Mouse (Mus musculus) B cell, adult 2 months (primary cell): ENCODE measurements around the gene Hist1h2bf.
A peak's percentile ranks its signal among the peaks of the same experiment; 100 is the strongest.

Experiments
- DNase-seq, 2 experiments: peaks; one replicate each; pipeline ENCODE4 v3.0.0; 2022

Hist1h2bf gene

GRCm38 (mm10) chr13:23586099-23586939, 12.3 kb upstream of the Hist1h2bf start:
- DNase-seq: peak; percentile 36

- DNase-seq: peak; percentile 83
Measured at GRCm38 (mm10) chr13:23585442-23586098, 11.6 kb upstream of the Hist1h2bf start.

GRCm38 (mm10) chr13:23585029-23585441, 11.0 kb upstream of the Hist1h2bf start:
- peak; percentile 84 to 85 for DNase-seq

- peak in 1 of 2 experiments; percentile 31 for DNase-seq
Measured at GRCm38 (mm10) chr13:23584331-23584730, 10.3 kb upstream of the Hist1h2bf start.

GRCm38 (mm10) chr13:23583387-23584068, 9.5 kb upstream of the Hist1h2bf start:
- DNase-seq: no peak

GRCm38 (mm10) chr13:23582219-23583056, 8.4 kb upstream of the Hist1h2bf start:
- no peak for DNase-seq

- peak; percentile 97 for DNase-seq
Measured at GRCm38 (mm10) chr13:23581408-23582218, 7.6 kb upstream of the Hist1h2bf start, which contains the start of gene Hist1h4d. Gene Hist1h4d (plus strand): TSS chr13:23581598.

GRCm38 (mm10) chr13:23577835-23578234, 3.8 kb upstream of the Hist1h2bf start:
- DNase-seq: no peak

GRCm38 (mm10) chr13:23576906-23577639, 3.1 kb upstream of the Hist1h2bf start:
- DNase-seq: no peak

- DNase-seq: no peak
Measured at GRCm38 (mm10) chr13:23576351-23576881, 2.4 kb upstream of the Hist1h2bf start.

- peak in 1 of 2 experiments; percentile 38 for DNase-seq
Measured at GRCm38 (mm10) chr13:23575864-23576313, 1.9 kb upstream of the Hist1h2bf start.

GRCm38 (mm10) chr13:23575271-23575851, 1.4 kb upstream of the Hist1h2bf start, which contains the start of gene Hist1h3d:
Gene Hist1h3d (plus strand): TSS chr13:23575763.
- DNase-seq: peak; percentile 74 to 77

- peak; percentile 51 to 54 for DNase-seq
Measured at GRCm38 (mm10) chr13:23574546-23575170, 662 bp upstream of the Hist1h2bf start.

- DNase-seq: peak; percentile 35 to 42
Measured at GRCm38 (mm10) chr13:23573034-23573897, 730 bp downstream of the Hist1h2bf start.

- no peak for DNase-seq
Measured at GRCm38 (mm10) chr13:23572218-23573033, 1.6 kb downstream of the Hist1h2bf start.

- peak in 1 of 2 experiments; percentile 47 for DNase-seq
Measured at GRCm38 (mm10) chr13:23571504-23572217, 2.3 kb downstream of the Hist1h2bf start.
